Mouse (Mus musculus) C2C12 (cell line): Measurements from ENCODE around the gene Vwf.

ENCODE experiments used
- CTCF ChIP-seq: IDR thresholded peaks from one replicate; pipeline ENCODE4 v1.5.1; 2011; ENCODE audit not compliant: control insufficient read depth, insufficient read depth, insufficient read length
- FOSL1 ChIP-seq: IDR thresholded peaks from one replicate; pipeline ENCODE4 v1.8.0; 2011; ENCODE audit warnings: mild to moderate bottlenecking, low read length; ENCODE audit not compliant: poor library complexity, insufficient read depth, severe bottlenecking
- MAX ChIP-seq: IDR thresholded peaks from one replicate; pipeline ENCODE4 v1.6.1; 2011; ENCODE audit warnings: mild to moderate bottlenecking, control low read depth
- MYOD1 ChIP-seq: IDR thresholded peaks from one replicate; pipeline ENCODE4 v1.6.1; 2011; ENCODE audit warnings: low read depth; ENCODE audit not compliant: control insufficient read depth, insufficient read length
- MYOG ChIP-seq: IDR thresholded peaks from one replicate; pipeline ENCODE4 v1.6.1; 2011; ENCODE audit not compliant: control insufficient read depth, insufficient read length; ENCODE audit errors: extremely low read depth
- USF1 ChIP-seq: IDR thresholded peaks from one replicate; pipeline ENCODE4 v1.6.1; 2011; ENCODE audit warnings: low read depth, mild to moderate bottlenecking, control low read depth, moderate library complexity

GRCm38 (mm10) chr6:125622434-125622833 lies 75.9 kb downstream of the Vwf start:
- TF ChIP-seq MYOG: no peak
- TF ChIP-seq CTCF: no peak
- no peak for TF ChIP-seq FOSL1
- no peak for TF ChIP-seq MAX
- no peak for TF ChIP-seq USF1
- no peak for TF ChIP-seq MYOD1
